Mouse (Mus musculus) forebrain, embryonic 13.5 days (tissue): ENCODE data around the gene Asb17. TPM values are rescaled to one million over a fixed set of nuclear protein-coding genes. Genes with fewer than 3 reads are reported as not detected.

Experiments used
- polyA plus RNA-seq: library from polyadenylated mRNA; unstranded; fragments of >200 nt; fragmentation: Nextera tagmentation; extraction: Ambion mirVana; gene quantifications from 2 replicates; pipeline ENCODE4 v1.2.1, GENCODE M21; 2015

Gene Asb17
- polyA plus RNA-seq, 1 experiment from 2014 or later = not detected

Other genes starting within 250 kb of the Asb17 start
- gene St6galnac3, start 119.0 kb upstream of the Asb17 start, polyA plus RNA-seq = 20.7 and 29.0 TPM in 2 replicates
- gene Msh4, start 61.9 kb downstream of the Asb17 start, polyA plus RNA-seq = 0.13 and 0.14 TPM in 2 replicates
- 47.0 and 48.6 TPM in 2 replicates for gene Rabggtb, start 68.8 kb downstream of the Asb17 start, polyA plus RNA-seq
- 37.1 and 37.9 TPM in 2 replicates for gene Acadm, start 100.4 kb downstream of the Asb17 start, polyA plus RNA-seq
- gene Slc44a5, start 129.2 kb downstream of the Asb17 start, polyA plus RNA-seq = 6.1 and 6.5 TPM in 2 replicates